Mouse (Mus musculus): ENCODE data around the gene St7l. TPM values are rescaled to one million over a fixed set of nuclear protein-coding genes. Genes with fewer than 3 reads are reported as not detected.

The St7l gene
- polyA plus RNA-seq, 1 experiment = 4.4 TPM

- Histone ChIP-seq H3K9me3 (no peaks in the 10 kb centered on the region), H3K27me3 (replicated peaks) (no peaks in the 10 kb centered on the region), H3K4me1 (no peaks in the 10 kb centered on the region), H3K4me3 (replicated peaks) (no peak overlapping the region), H3K36me3 (replicated peaks; ENCODE audit: low read length) (peaks cover 88% of the 10 kb centered on the region)
- TF ChIP-seq FLI1 (IDR thresholded peaks at IDR 0.05; ENCODE audit: low read length) = no peak
- TF ChIP-seq GATA1 (IDR thresholded peaks at IDR 0.05; ENCODE audit: borderline replicate concordance, low read length) = no peak
Observed at GRCm38 (mm10) chr3:104888585-104888984, 24.8 kb downstream of the St7l start.

- TF ChIP-seq GATA1 (IDR thresholded peaks at IDR 0.05; ENCODE audit: borderline replicate concordance, low read length) = no peak
- no peak for TF ChIP-seq FLI1 (IDR thresholded peaks at IDR 0.05; ENCODE audit: low read length)
- Histone ChIP-seq H3K9me3 (no peaks in the 10 kb centered on the region), H3K4me1 (peaks cover 9% of the 10 kb centered on the region), H3K36me3 (replicated peaks; ENCODE audit: low read length) (peaks cover 93% of the 10 kb centered on the region), H3K4me3 (replicated peaks) (no peak overlapping the region), H3K27me3 (replicated peaks) (no peaks in the 10 kb centered on the region)
Observed at GRCm38 (mm10) chr3:104896141-104896540, 32.3 kb downstream of the St7l start.

GRCm38 (mm10) chr3:104901154-104901553, 37.3 kb downstream of the St7l start:
- H3K36me3 ChIP-seq (replicated peaks; ENCODE audit: low read length) = peaks cover 87% of the 10 kb centered on the region
- H3K4me1 ChIP-seq = peaks cover 9% of the 10 kb centered on the region
- no peaks in the 10 kb centered on the region for H3K9me3 ChIP-seq
- no peak overlapping the region for H3K4me3 ChIP-seq (replicated peaks)
- TF ChIP-seq FLI1 (IDR thresholded peaks at IDR 0.05; ENCODE audit: low read length) (no peak), GATA1 (IDR thresholded peaks at IDR 0.05; ENCODE audit: borderline replicate concordance, low read length) (no peak)
- no peaks in the 10 kb centered on the region for H3K27me3 ChIP-seq (replicated peaks)

- Histone ChIP-seq H3K27me3 (replicated peaks) (no peaks in the 10 kb centered on the region), H3K4me1 (no peaks in the 10 kb centered on the region), H3K36me3 (replicated peaks; ENCODE audit: low read length) (peaks cover 79% of the 10 kb centered on the region), H3K4me3 (replicated peaks) (no peak overlapping the region), H3K9me3 (no peaks in the 10 kb centered on the region)
- TF ChIP-seq GATA1 (IDR thresholded peaks at IDR 0.05; ENCODE audit: borderline replicate concordance, low read length) (no peak), FLI1 (IDR thresholded peaks at IDR 0.05; ENCODE audit: low read length) (no peak)
Observed at GRCm38 (mm10) chr3:104905389-104905788, 41.6 kb downstream of the St7l start.

- no peak overlapping the region for H3K4me3 ChIP-seq (replicated peaks)
- peaks cover 79% of the 10 kb centered on the region for H3K36me3 ChIP-seq (replicated peaks; ENCODE audit: low read length)
- no peaks in the 10 kb centered on the region for H3K27me3 ChIP-seq (replicated peaks)
- no peaks in the 10 kb centered on the region for H3K4me1 ChIP-seq
- no peaks in the 10 kb centered on the region for H3K9me3 ChIP-seq
- TF ChIP-seq GATA1 (IDR thresholded peaks at IDR 0.05; ENCODE audit: borderline replicate concordance, low read length) (no peak), FLI1 (IDR thresholded peaks at IDR 0.05; ENCODE audit: low read length) (no peak)
Observed at GRCm38 (mm10) chr3:104906007-104906406, 42.2 kb downstream of the St7l start.

GRCm38 (mm10) chr3:104909195-104909594, 45.4 kb downstream of the St7l start:
- TF ChIP-seq FLI1 (IDR thresholded peaks at IDR 0.05; ENCODE audit: low read length) = no peak
- TF ChIP-seq GATA1 (IDR thresholded peaks at IDR 0.05; ENCODE audit: borderline replicate concordance, low read length) = no peak
- no peak overlapping the region for H3K4me3 ChIP-seq (replicated peaks)
- H3K9me3 ChIP-seq = no peaks in the 10 kb centered on the region
- H3K4me1 ChIP-seq = no peaks in the 10 kb centered on the region
- H3K36me3 ChIP-seq (replicated peaks; ENCODE audit: low read length) = peaks cover 75% of the 10 kb centered on the region
- no peaks in the 10 kb centered on the region for H3K27me3 ChIP-seq (replicated peaks)

- Histone ChIP-seq H3K4me3 (replicated peaks) (no peak overlapping the region), H3K36me3 (replicated peaks; ENCODE audit: low read length) (peaks cover 66% of the 10 kb centered on the region), H3K4me1 (no peaks in the 10 kb centered on the region), H3K27me3 (replicated peaks) (no peaks in the 10 kb centered on the region), H3K9me3 (no peaks in the 10 kb centered on the region)
- TF ChIP-seq GATA1 (IDR thresholded peaks at IDR 0.05; ENCODE audit: borderline replicate concordance, low read length) = no peak
- TF ChIP-seq FLI1 (IDR thresholded peaks at IDR 0.05; ENCODE audit: low read length) = no peak
Observed at GRCm38 (mm10) chr3:104914986-104915385, 51.2 kb downstream of the St7l start.

- no peaks in the 10 kb centered on the region for H3K4me1 ChIP-seq
- no peaks in the 10 kb centered on the region for H3K9me3 ChIP-seq
- H3K36me3 ChIP-seq (replicated peaks; ENCODE audit: low read length) = peaks cover 84% of the 10 kb centered on the region
- no peaks in the 10 kb centered on the region for H3K27me3 ChIP-seq (replicated peaks)
- H3K4me3 ChIP-seq (replicated peaks) = no peak overlapping the region
- TF ChIP-seq FLI1 (IDR thresholded peaks at IDR 0.05; ENCODE audit: low read length) (no peak), GATA1 (IDR thresholded peaks at IDR 0.05; ENCODE audit: borderline replicate concordance, low read length) (no peak)
Observed at GRCm38 (mm10) chr3:104929385-104929784, 65.6 kb downstream of the St7l start.

GRCm38 (mm10) chr3:104937728-104938305, 74.0 kb downstream of the St7l start:
- Histone ChIP-seq H3K9me3 (no peaks in the 10 kb centered on the region), H3K36me3 (replicated peaks; ENCODE audit: low read length) (peaks cover 82% of the 10 kb centered on the region), H3K4me3 (replicated peaks) (no peak overlapping the region), H3K4me1 (peaks cover 3% of the 10 kb centered on the region; the same call in 1 of the 2 replicates), H3K27me3 (replicated peaks) (no peaks in the 10 kb centered on the region)
- TF ChIP-seq GATA1 (IDR thresholded peaks at IDR 0.05; ENCODE audit: borderline replicate concordance, low read length) (no peak), FLI1 (IDR thresholded peaks at IDR 0.05; ENCODE audit: low read length) (no peak)

GRCm38 (mm10) chr3:104938327-104938726, 74.5 kb downstream of the St7l start:
- peaks cover 84% of the 10 kb centered on the region for H3K36me3 ChIP-seq (replicated peaks; ENCODE audit: low read length)

More at GRCm38 (mm10) chr3:104938327-104938726, 74.5 kb downstream of the St7l start:
- Histone ChIP-seq H3K27me3 (replicated peaks) (no peaks in the 10 kb centered on the region), H3K4me1 (peaks cover 3% of the 10 kb centered on the region; the same call in 1 of the 2 replicates), H3K4me3 (replicated peaks) (no peak overlapping the region), H3K9me3 (no peaks in the 10 kb centered on the region)
- no peak for TF ChIP-seq FLI1 (IDR thresholded peaks at IDR 0.05; ENCODE audit: low read length)
- TF ChIP-seq GATA1 (IDR thresholded peaks at IDR 0.05; ENCODE audit: borderline replicate concordance, low read length) = no peak

Data from megakaryocyte, embryonic 14.5 days (primary cell).